Mouse (Mus musculus) heart, embryonic 13.5 days (tissue): ENCODE measurements around the gene 1810055G02Rik. TPM values are rescaled to one million over a fixed set of nuclear protein-coding genes. Genes with fewer than 3 reads are reported as not detected.
A peak's percentile ranks its signal among the peaks of the same experiment; 100 is the strongest.

Experiments used
- ATAC-seq: fragments of 200-750 bp; cut with Nextera tagmentation; 2 replicates; pipeline ENCODE4 v1.8.0; 2017; ENCODE audit warnings: moderate TSS enrichment; ENCODE audit not compliant: insufficient number of reproducible peaks, low FRiP score, low TSS enrichment; ENCODE audit errors: extremely low read depth
- H3K27ac ChIP-seq: fragments of 300-500 bp; sonication (generic); replicated peaks from 2 replicates; pipeline ENCODE4 v1.5.1; 2015; ENCODE audit warnings: moderate library complexity, mild to moderate bottlenecking, inconsistent platforms
- H3K27me3 ChIP-seq: fragments of 300-500 bp; sonication (generic); replicated peaks from 2 replicates; pipeline ENCODE4 v1.6.1; 2015; ENCODE audit warnings: mild to moderate bottlenecking, inconsistent platforms
- H3K36me3 ChIP-seq: fragments of 300-500 bp; sonication (generic); 2 replicates; pipeline ENCODE4 v1.6.1; 2015; ENCODE audit warnings: mild to moderate bottlenecking, inconsistent platforms
- H3K4me1 ChIP-seq: fragments of 300-500 bp; sonication (generic); 2 replicates; pipeline ENCODE4 v1.6.1; 2015; ENCODE audit warnings: inconsistent platforms
- H3K4me2 ChIP-seq: fragments of 300-500 bp; sonication (generic); 2 replicates; pipeline ENCODE4 v1.6.1; 2015; ENCODE audit warnings: inconsistent platforms, mild to moderate bottlenecking, moderate library complexity
- H3K4me3 ChIP-seq: fragments of 300-500 bp; sonication (generic); 2 replicates; pipeline ENCODE4 v1.5.1; 2015; ENCODE audit warnings: moderate library complexity, mild to moderate bottlenecking, inconsistent platforms
- H3K9ac ChIP-seq: fragments of 300-500 bp; sonication (generic); 2 replicates; pipeline ENCODE4 v1.6.1; 2015; ENCODE audit warnings: inconsistent platforms, mild to moderate bottlenecking, moderate library complexity
- H3K9me3 ChIP-seq: fragments of 300-500 bp; sonication (generic); 2 replicates; pipeline ENCODE4 v1.6.1; 2016; ENCODE audit warnings: inconsistent platforms
- WGBS: fragments of 180-500 bp; shearing (Covaris S2); methylation state at CpG from one replicate; pipeline ENCODE4 v1.1.7; 2015; ENCODE audit warnings: mixed read lengths; 5-methylcytosine and 5-hydroxymethylcytosine counted together
- polyA plus RNA-seq: library from polyadenylated mRNA; unstranded; fragments of >200 nt; fragmentation: Nextera tagmentation; extraction: Ambion mirVana; gene quantifications from 2 replicates; pipeline ENCODE4 v1.2.1, GENCODE M21; 2015

The 1810055G02Rik gene
- polyA plus RNA-seq, 1 experiment from 2014 or later, result 26.2 TPM

DNA sequence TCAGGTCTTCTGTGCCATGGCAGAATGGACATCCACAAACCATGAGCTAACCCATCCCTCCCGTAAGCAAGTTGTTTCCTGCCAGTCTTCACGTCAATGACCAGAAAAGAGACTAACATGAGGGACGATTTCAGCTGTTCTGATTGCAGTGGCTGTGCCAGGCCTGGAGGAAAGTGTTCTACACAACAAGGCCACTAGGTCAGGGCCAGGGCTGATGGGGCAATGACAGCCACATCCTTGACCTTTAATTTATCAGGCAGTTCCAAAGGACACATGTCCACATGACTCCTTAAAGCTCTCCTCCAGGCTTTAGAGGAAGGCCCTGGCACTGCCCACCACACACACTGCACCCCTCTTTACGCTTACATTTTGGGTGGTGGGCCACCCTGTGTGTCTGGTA, 12.6 kb upstream of the 1810055G02Rik start:
- Histone ChIP-seq H3K4me3 (no peak overlapping the region), H3K36me3 (no peaks in the 10 kb centered on the region), H3K4me1 (no peaks in the 10 kb centered on the region), H3K4me2 (no peak overlapping the region), H3K9me3 (no peaks in the 10 kb centered on the region), H3K27me3 (no peaks in the 10 kb centered on the region), H3K9ac (no peak overlapping the region), H3K27ac (no peak overlapping the region)
- no peak for ATAC-seq
- WGBS, result 63% methylated on average over 4 of the region's 4 CpGs

DNA sequence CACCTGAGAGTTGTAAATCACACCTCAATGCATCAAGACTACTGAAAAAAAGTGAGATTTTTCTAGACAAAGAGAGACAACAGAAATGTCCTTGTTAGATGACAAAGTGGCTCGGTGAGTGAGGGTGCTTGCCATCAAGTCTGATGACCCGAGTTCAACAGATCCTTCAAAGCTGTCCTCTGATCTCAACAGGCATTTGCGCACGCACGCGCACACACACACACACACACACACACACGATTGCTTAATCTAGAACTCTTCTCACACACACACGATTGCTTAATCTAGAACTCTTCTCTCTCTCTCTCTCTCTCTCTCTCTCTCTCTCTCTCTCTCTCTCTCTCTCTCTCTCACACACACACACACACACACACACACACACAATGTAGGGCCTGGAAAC, 12.1 kb upstream of the 1810055G02Rik start:
- WGBS, result 83% methylated on average over 8 of the region's 8 CpGs
- H3K4me2 ChIP-seq, result no peak overlapping the region

DNA sequence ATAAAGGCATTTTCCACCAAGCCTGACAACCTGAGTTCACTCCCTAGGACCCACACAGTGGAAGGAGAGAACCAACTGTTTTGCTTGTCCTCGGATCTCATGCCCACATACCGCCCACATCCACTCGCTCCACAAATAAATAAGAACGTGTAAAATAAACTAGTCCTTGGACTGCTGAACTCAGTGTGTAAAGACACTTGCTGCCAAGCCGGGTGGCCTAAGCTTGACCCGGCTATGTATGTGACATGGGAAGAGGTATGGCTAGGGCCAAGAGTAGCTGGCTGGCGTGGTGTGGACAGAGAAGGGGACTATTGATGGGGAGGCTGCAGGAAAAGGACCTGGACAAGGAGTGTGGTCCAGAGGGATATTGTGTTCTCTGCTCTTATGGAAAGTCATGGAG, 10.1 kb upstream of the 1810055G02Rik start:
- Histone ChIP-seq H3K27me3 (no peaks in the 10 kb centered on the region), H3K4me2 (no peak overlapping the region), H3K36me3 (no peaks in the 10 kb centered on the region), H3K4me3 (no peak overlapping the region), H3K9me3 (no peaks in the 10 kb centered on the region), H3K9ac (no peak overlapping the region), H3K27ac (no peak overlapping the region), H3K4me1 (no peaks in the 10 kb centered on the region)
- 76% methylated on average over 7 of the region's 7 CpGs for WGBS
- no peak for ATAC-seq

More for the DNA sequence above, 12.1 kb upstream of the 1810055G02Rik start:
- H3K27me3 ChIP-seq, result no peaks in the 10 kb centered on the region
- no peak overlapping the region for H3K9ac ChIP-seq
- no peaks in the 10 kb centered on the region for H3K36me3 ChIP-seq
- no peaks in the 10 kb centered on the region for H3K9me3 ChIP-seq
- H3K4me3 ChIP-seq, result no peak overlapping the region
- no peaks in the 10 kb centered on the region for H3K4me1 ChIP-seq
- ATAC-seq, result no peak
- no peak overlapping the region for H3K27ac ChIP-seq

DNA sequence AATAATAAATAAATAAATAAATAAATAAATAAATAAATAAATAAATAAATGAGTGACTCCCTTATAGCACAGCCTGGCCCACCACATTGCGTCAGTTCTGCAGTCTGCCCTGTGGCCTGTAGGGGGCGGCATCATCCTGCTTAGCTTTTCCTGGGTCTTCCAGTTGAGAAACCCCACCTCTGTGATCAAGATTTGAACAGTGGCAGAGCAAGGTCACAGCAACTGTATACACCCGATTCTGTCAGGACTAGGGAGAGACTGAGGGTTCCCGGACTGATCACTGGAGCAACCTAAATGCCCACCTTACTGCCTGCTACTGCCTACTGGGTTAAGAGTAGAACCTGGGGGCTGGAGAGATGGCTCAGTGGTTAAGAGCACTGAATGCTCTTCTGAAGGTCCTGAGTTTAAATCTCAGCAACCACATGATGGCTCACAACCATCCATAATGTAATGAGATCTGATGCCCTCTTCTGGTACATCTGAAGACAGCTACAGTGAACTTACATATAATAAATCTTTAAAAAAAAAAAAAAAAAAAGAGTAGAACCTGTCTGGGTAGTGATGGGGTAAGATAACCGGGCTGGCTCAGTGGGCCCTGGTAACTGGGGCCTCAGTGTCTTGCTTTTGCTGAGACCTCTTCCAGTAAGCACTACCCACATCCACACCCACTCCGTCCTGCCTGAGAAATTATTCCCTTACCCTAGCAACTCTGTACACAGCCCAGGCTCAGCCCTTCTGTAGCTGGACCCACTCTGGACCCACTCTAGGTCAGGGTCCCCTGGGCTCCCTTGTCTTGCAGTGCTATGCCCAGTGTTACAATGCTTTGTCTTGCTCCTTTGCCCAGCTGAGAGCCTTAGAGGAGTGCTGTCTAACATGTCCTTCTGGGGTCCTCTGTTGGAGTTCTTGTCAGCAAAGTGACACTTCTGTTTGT, 8.3 kb upstream of the 1810055G02Rik start:
- no peaks in the 10 kb centered on the region for H3K4me1 ChIP-seq
- H3K27me3 ChIP-seq, result no peaks in the 10 kb centered on the region
- H3K27ac ChIP-seq, result no peak overlapping the region
- H3K4me3 ChIP-seq, result no peak overlapping the region
- no peak overlapping the region for H3K4me2 ChIP-seq
- H3K36me3 ChIP-seq, result no peaks in the 10 kb centered on the region
- no peak overlapping the region for H3K9ac ChIP-seq
- WGBS, result 35% methylated on average over 6 of the region's 6 CpGs
- H3K9me3 ChIP-seq, result no peaks in the 10 kb centered on the region
- no peak for ATAC-seq

DNA sequence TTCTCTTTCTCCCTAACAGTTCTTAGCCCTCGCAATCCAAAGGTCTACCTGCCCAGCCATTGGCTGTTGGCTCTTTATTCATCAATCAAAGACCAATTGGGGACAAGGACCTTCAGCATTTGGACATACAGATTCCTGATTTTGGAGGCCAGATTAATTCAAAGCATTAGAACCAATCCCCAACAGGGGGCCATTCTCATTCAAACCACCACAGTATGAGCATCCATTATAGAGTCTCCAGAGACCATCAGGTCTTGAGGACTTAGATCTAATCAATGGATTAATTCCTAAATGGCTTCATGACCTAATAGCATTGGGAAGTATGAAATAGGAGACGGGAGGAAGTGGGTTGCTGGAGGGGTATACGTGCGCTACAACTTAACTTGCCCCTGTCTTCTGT, 5.6 kb upstream of the 1810055G02Rik start:
- Histone ChIP-seq H3K4me3 (no peak overlapping the region), H3K4me1 (peaks cover 3% of the 10 kb centered on the region), H3K4me2 (no peak overlapping the region), H3K9me3 (no peaks in the 10 kb centered on the region), H3K27me3 (no peaks in the 10 kb centered on the region), H3K36me3 (no peaks in the 10 kb centered on the region), H3K27ac (no peak overlapping the region), H3K9ac (no peak overlapping the region)
- ATAC-seq, result no peak
- whole genome bisulfite sequencing, result 82% methylated on average over 4 of the region's 4 CpGs

DNA sequence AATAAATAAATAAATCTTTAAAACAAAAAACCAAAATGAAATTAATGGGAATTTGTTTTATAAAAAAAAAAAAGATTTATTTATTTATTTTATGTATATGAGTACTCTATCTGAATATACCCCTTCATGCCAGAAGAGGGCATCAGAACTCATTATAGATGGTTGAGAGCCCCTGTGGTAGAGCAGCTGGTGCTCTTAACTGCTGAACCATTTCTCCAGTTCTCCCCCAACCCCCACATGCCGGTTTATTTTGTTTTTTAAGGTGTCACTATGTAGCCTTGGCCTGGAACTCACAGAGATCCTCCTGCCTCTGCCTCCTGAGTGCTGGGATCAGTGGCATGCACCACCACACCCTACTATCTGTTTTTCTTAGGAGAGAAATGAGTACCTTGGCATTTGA, 1.8 kb upstream of the 1810055G02Rik start:
- H3K36me3 ChIP-seq, result no peaks in the 10 kb centered on the region
- no peaks in the 10 kb centered on the region for H3K27me3 ChIP-seq
- H3K27ac ChIP-seq, result no peak overlapping the region
- no peaks in the 10 kb centered on the region for H3K9me3 ChIP-seq
- ATAC-seq, result no peak
- WGBS, result 54% methylated on average over 1 of the region's 1 CpGs
- no peak overlapping the region for H3K4me2 ChIP-seq
- no peak overlapping the region for H3K4me3 ChIP-seq
- H3K4me1 ChIP-seq, result peaks cover 17% of the 10 kb centered on the region
- no peak overlapping the region for H3K9ac ChIP-seq

DNA sequence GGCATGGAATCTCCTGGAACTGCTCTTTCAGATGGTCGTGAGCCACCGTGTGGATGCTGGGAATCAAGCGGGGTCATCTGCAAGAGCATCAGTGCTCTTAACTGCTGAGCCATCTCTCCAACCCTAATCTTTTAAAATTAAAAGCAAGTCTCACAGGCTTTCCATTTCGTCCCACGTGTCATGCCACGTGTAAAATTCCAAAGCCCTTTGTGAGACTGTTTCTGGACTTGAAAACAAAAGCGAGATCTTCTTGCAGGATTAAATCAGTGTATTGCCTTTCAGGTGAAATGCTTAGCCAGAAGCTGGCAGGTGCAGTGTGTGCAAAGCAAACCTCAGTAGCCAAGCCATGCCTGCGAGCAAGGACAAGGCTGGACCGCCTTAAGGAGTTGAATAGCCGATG, 540 bp upstream of the 1810055G02Rik start:
- 39% methylated on average over 10 of the region's 10 CpGs for WGBS
- Histone ChIP-seq H3K4me2 (peak overlapping the region; percentile 86), H3K27me3 (no peaks in the 10 kb centered on the region), H3K9ac (peak overlapping the region; percentile 88), H3K4me1 (peaks cover 17% of the 10 kb centered on the region), H3K27ac (peak overlapping the region; percentile 83), H3K36me3 (no peaks in the 10 kb centered on the region), H3K4me3 (peak overlapping the region; percentile 81), H3K9me3 (no peaks in the 10 kb centered on the region)
- no peak for ATAC-seq

DNA sequence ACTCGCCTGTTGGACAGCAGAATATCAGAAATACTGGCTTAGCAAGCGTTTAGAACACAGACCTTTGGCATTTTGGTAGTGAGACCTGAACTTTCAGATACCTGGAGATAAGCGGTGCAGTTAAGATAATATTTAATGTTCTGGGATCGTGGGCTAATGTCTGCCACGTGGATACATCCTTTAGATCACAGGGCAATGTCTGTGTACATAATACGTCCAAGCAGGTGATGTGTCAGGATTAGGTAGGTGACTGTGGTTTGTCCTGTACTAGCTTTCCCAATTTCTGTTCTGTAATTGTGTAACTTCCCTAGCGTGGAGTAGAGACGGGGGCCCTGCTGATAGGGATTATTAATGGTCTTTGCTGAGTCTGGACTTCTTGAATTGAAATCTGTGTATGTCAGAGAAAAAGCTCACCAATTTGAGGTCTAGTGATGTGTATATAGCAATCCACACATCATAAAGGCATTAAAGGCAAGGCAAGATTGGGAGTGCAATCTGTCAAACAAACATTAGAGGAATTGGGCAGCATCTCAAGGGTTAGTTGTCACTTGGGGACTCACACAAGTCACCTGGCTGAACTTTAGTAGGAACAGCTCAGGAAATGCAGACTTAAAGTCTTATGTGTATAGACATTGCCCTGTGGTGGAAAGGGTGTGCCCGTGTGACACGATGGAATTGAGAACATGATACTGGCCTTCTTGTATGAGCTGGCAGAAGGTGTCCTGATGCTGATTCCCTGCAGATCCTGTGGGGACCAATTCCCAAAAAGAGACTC, 1.1 kb downstream of the 1810055G02Rik start:
- no peak for ATAC-seq
- Histone ChIP-seq H3K9me3 (no peaks in the 10 kb centered on the region), H3K4me3 (peak overlapping the region; percentile 81), H3K4me1 (peaks cover 17% of the 10 kb centered on the region), H3K4me2 (peak overlapping the region; percentile 86), H3K27me3 (no peaks in the 10 kb centered on the region), H3K9ac (peak overlapping the region; percentile 88), H3K36me3 (peaks cover 2% of the 10 kb centered on the region; the same call in 1 of the 2 replicates), H3K27ac (peak overlapping the region; percentile 81; the same call in 1 of the 2 replicates)
- WGBS, result 35% methylated on average over 10 of the region's 10 CpGs

DNA sequence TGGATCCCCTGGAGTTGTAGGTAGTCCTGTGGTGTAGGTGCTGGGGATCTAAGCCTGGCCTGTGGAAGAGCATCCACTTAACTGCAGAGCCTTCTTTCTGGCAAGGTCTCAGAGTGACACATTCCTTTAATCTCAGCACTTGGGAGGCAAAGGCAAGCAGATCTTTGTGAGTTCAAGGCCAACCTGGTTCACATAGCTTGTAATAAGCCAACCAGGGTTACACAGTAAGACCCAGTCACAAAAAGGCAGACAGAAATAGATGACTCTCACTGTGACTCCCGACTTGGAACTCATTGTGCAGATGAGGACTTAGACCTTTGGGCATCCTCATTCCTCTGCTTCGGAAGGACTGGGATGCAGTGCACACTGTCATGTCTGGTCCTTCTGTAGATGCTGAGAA, 2.3 kb downstream of the 1810055G02Rik start:
- Histone ChIP-seq H3K9ac (no peak overlapping the region), H3K27me3 (no peaks in the 10 kb centered on the region), H3K27ac (no peak overlapping the region), H3K4me3 (no peak overlapping the region), H3K9me3 (no peaks in the 10 kb centered on the region), H3K4me1 (peaks cover 17% of the 10 kb centered on the region), H3K4me2 (no peak overlapping the region), H3K36me3 (peaks cover 14% of the 10 kb centered on the region)
- ATAC-seq, result no peak
- WGBS, result 81% methylated on average over 2 of the region's 2 CpGs

DNA sequence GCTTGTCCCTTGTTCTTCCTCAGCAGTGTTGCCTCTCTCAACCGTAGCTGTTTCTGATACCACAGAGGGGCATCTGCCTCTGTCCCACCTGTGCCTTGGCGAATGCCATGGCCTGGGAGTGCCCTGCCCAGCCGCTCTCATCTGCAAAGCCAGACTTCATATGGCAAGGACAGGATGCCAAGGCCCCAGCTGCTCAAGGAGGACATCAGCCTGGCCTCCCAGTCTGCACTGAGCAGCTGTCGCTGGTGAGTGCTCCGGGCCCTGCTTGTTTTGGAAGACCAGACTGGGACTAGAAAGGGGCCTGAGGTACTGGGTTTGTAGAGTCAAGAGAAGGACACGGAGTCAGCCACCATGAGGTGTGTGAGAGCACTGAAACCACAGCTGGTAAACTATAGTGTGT, 6.3 kb downstream of the 1810055G02Rik start:
- no peaks in the 10 kb centered on the region for H3K27me3 ChIP-seq
- H3K4me3 ChIP-seq, result no peak overlapping the region
- H3K27ac ChIP-seq, result no peak overlapping the region
- peaks cover 9% of the 10 kb centered on the region for H3K4me1 ChIP-seq
- 89% methylated on average over 6 of the region's 6 CpGs for WGBS
- no peaks in the 10 kb centered on the region for H3K9me3 ChIP-seq
- H3K4me2 ChIP-seq, result no peak overlapping the region
- H3K9ac ChIP-seq, result no peak overlapping the region; the same call in 1 of the 2 replicates
- H3K36me3 ChIP-seq, result peaks cover 44% of the 10 kb centered on the region
- no peak for ATAC-seq

DNA sequence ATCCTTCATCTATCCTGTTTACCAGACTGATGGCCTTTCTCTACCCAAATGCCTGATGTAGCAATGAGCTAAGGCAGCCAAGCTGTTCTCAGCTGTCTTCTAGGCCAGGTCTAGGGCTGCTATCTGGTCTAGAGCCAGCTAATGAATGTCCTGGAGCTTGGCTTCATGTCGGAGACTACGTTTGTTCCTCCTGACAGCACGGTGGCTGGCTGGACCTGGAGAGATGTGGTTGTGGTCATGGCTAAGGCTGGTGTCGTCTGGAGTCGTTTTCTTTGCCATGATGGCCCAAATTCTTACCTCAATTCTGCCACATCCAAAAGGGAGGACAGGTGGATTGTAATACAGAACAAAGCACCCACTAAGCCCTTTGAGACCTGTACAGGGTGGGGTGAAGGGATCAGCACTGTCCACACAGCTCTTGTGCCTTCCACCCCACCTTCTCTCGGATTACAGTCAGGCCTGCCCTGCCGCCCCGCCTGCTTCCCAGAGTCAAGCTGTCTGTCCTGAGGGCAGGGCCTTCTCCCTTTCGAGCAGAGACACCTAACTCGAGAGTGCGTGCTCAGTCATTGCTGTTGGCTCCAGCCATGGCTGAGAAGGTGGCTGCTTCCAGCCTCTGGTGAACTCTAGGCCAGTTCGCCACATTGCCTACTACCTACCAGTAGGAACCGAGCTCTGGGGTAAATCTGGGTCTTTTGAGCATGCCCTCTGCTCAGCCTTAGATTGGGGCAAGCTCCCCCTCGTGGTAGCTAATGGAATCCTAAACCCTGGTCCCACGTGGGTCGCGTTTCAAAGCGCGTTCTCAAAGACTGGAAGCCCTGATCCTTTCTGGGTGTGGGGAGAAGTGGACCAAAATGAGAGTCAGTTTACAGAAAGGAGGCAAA, 10.6 kb downstream of the 1810055G02Rik start:
- Histone ChIP-seq H3K9ac (peak overlapping the region; percentile 78), H3K4me3 (peak overlapping the region; percentile 57), H3K4me1 (peaks cover 15% of the 10 kb centered on the region), H3K36me3 (peaks cover 44% of the 10 kb centered on the region), H3K4me2 (peak overlapping the region; percentile 93), H3K9me3 (no peaks in the 10 kb centered on the region), H3K27me3 (no peaks in the 10 kb centered on the region), H3K27ac (0 out of 2 replicates have a peak overlapping the region, but pooled peaks have one; percentile 30)
- 38% methylated on average over 19 of the region's 19 CpGs for WGBS
- ATAC-seq, result no peak
